Mouse (Mus musculus) liver, adult 2 months (tissue): ENCODE results near the gene Olfr980. TPM values are rescaled to one million over a fixed set of nuclear protein-coding genes. Genes with fewer than 3 reads are reported as not detected.
"Not testable (repeated sequence)": the region's sequence is repeated elsewhere in the genome, so short reads cannot be mapped to it uniquely, and the experiment has no call there.

Experiments
- DNase-seq: peaks from one replicate; pipeline ENCODE4 v3.0.0-alpha.2; 2011; ENCODE audit warnings: low read depth, low spot score; ENCODE audit errors: extremely low read depth
- H3K27ac ChIP-seq: fragments of 200-500 bp; replicated peaks from 2 replicates; pipeline ENCODE4 v1.5.1; 2012; ENCODE audit warnings: low read depth, mild to moderate bottlenecking, control low read depth, inconsistent platforms, low read length; ENCODE audit not compliant: insufficient read depth
- H3K27me3 ChIP-seq: fragments of 200-500 bp; 2 replicates; pipeline ENCODE4 v1.6.1; 2012; ENCODE audit warnings: mild to moderate bottlenecking, moderate library complexity, low read length, inconsistent platforms; ENCODE audit not compliant: control insufficient read depth, insufficient read depth
- H3K36me3 ChIP-seq: fragments of 200-500 bp; 2 replicates; pipeline ENCODE4 v1.6.1; 2012; ENCODE audit warnings: low read length, inconsistent platforms; ENCODE audit not compliant: control insufficient read depth, insufficient read depth
- H3K4me1 ChIP-seq: fragments of 200-500 bp; 2 replicates; pipeline ENCODE4 v1.6.1; 2011; ENCODE audit warnings: low read length; ENCODE audit not compliant: control insufficient read depth, insufficient read depth
- H3K4me3 ChIP-seq: fragments of 200-500 bp; 2 replicates; pipeline ENCODE4 v1.5.1; 2011; ENCODE audit warnings: low read depth, mild to moderate bottlenecking, control low read depth, low read length, moderate library complexity; ENCODE audit not compliant: insufficient read depth
- H3K79me2 ChIP-seq: fragments of 200-500 bp; 2 replicates; pipeline ENCODE4 v1.6.1; 2012; ENCODE audit warnings: inconsistent platforms, mild to moderate bottlenecking, low read length, moderate library complexity; ENCODE audit not compliant: control insufficient read depth, insufficient read depth
- H3K9ac ChIP-seq: fragments of 200-500 bp; 2 replicates; pipeline ENCODE4 v1.6.1; 2012; ENCODE audit warnings: low read depth, mild to moderate bottlenecking, control low read depth, inconsistent platforms, low read length
- CTCF ChIP-seq: fragments of 200-500 bp; IDR thresholded peaks from 2 replicates; pipeline ENCODE4 v1.5.1; 2011; ENCODE audit warnings: low read depth, low read length, control low read depth
- POLR2A ChIP-seq: fragments of 200-500 bp; IDR thresholded peaks from 2 replicates; pipeline ENCODE4 v1.6.1; 2011; ENCODE audit warnings: low read length, control low read depth; ENCODE audit not compliant: insufficient read depth; ENCODE audit errors: extremely low read depth
- WGBS: fragments of 180-500 bp; shearing (Covaris S2); methylation state at CpG from one replicate; pipeline ENCODE4 v1.1.7; 2018; 5-methylcytosine and 5-hydroxymethylcytosine counted together
- polyA plus RNA-seq: library from polyadenylated mRNA; depleted of rRNA; stranded (reverse); fragments of >200 nt; gene quantifications from 2 replicates; pipeline ENCODE4 v1.2.3, GENCODE M21; 2012; rRNA removed
- total RNA-seq: library from RNA; depleted of rRNA; stranded (reverse); fragments of >200 nt; gene quantifications from 2 replicates; pipeline ENCODE4 v1.2.3, GENCODE M21; 2014; rRNA removed

Olfr980 gene
- total RNA-seq (not detected in 2 replicates), polyA plus RNA-seq (not detected in 2 replicates)

GRCm38 (mm10) chr9:40009482-40009881, at the start of gene Olfr980:
TSS of gene Olfr980 (minus strand) at chr9:40009582.
- Histone ChIP-seq H3K36me3 (no peaks in the 10 kb centered on the region), H3K9ac (no peak within 1 kb of the TSS), H3K4me3 (no peak within 1 kb of the TSS), H3K4me1 (no peaks in the 10 kb centered on the region; the same call in 1 of the 2 replicates), H3K79me2 (no peaks in the 10 kb centered on the region), H3K27ac (no peak within 1 kb of the TSS), H3K27me3 (no peaks in the 10 kb centered on the region)
- DNase-seq: peak; percentile 17
- 86% methylated on average over 1 of the region's 1 CpGs for WGBS
- TF ChIP-seq POLR2A: no peak
- TF ChIP-seq CTCF: no peak

- 86% methylated on average over 19 of the region's 19 CpGs for WGBS
- H3K9ac ChIP-seq: no peak overlapping the region
- no peaks in the 10 kb centered on the region for H3K4me1 ChIP-seq
- H3K79me2 ChIP-seq: no peaks in the 10 kb centered on the region
- H3K4me3 ChIP-seq: no peak overlapping the region
- no peaks in the 10 kb centered on the region for H3K36me3 ChIP-seq
- H3K27me3 ChIP-seq: no peaks in the 10 kb centered on the region
- no peak overlapping the region for H3K27ac ChIP-seq
- TF ChIP-seq CTCF (no peak), POLR2A (no peak)
- no peak for DNase-seq
Observed at GRCm38 (mm10) chr9:40050138-40050537, 40.8 kb upstream of the Olfr980 start.

GRCm38 (mm10) chr9:40021164-40021563, 11.8 kb upstream of the Olfr980 start, which contains the start of gene Olfr981:
TSS of gene Olfr981 (plus strand) at chr9:40021464.
- no peak within 1 kb of the TSS for H3K4me3 ChIP-seq
- no peaks in the 10 kb centered on the region for H3K36me3 ChIP-seq
- H3K79me2 ChIP-seq: no peaks in the 10 kb centered on the region
- no peaks in the 10 kb centered on the region for H3K27me3 ChIP-seq
- 57% methylated on average over 2 of the region's 2 CpGs for WGBS
- H3K4me1 ChIP-seq: no peaks in the 10 kb centered on the region
- no peak within 1 kb of the TSS for H3K9ac ChIP-seq
- TF ChIP-seq CTCF (no peak), POLR2A (no peak)
- H3K27ac ChIP-seq: no peak within 1 kb of the TSS
- DNase-seq: no peak

- Histone ChIP-seq H3K79me2 (no peaks in the 10 kb centered on the region), H3K27ac (no peak within 1 kb of the TSS), H3K9ac (no peak within 1 kb of the TSS), H3K36me3 (no peaks in the 10 kb centered on the region), H3K27me3 (no peaks in the 10 kb centered on the region), H3K4me3 (no peak within 1 kb of the TSS), H3K4me1 (no peaks in the 10 kb centered on the region)
- TF ChIP-seq POLR2A (no peak), CTCF (no peak)
- 100% methylated on average over 1 of the region's 1 CpGs for WGBS
- DNase-seq: no peak
Observed at GRCm38 (mm10) chr9:40003365-40003764, 6.0 kb downstream of the Olfr980 start, which contains the start of gene Olfr979. TSS of gene Olfr979 (minus strand) at chr9:40003465.

- no peak for DNase-seq
- Histone ChIP-seq H3K4me1 (peaks cover 2% of the 10 kb centered on the region; the same call in 1 of the 2 replicates), H3K79me2 (no peaks in the 10 kb centered on the region), H3K27ac (no peak within 1 kb of the TSS), H3K9ac (no peak within 1 kb of the TSS), H3K4me3 (no peak within 1 kb of the TSS), H3K36me3 (no peaks in the 10 kb centered on the region), H3K27me3 (no peaks in the 10 kb centered on the region)
- WGBS: 31% methylated on average over 2 of the region's 2 CpGs
- TF ChIP-seq CTCF (no peak), POLR2A (no peak)
Observed at GRCm38 (mm10) chr9:39991813-39992212, 17.6 kb downstream of the Olfr980 start, which contains the start of gene Olfr978. TSS of gene Olfr978 (plus strand) at chr9:39992113.

- H3K4me1 ChIP-seq, DNase-seq, H3K79me2 ChIP-seq, H3K36me3 ChIP-seq, H3K9ac ChIP-seq, H3K27me3 ChIP-seq, H3K4me3 ChIP-seq, H3K27ac ChIP-seq: not testable (repeated sequence)
- 72% methylated on average over 1 of the region's 1 CpGs for WGBS
Observed at GRCm38 (mm10) chr9:39976581-39977145, 32.7 kb downstream of the Olfr980 start.

- H3K79me2 ChIP-seq, DNase-seq, H3K4me1 ChIP-seq, H3K36me3 ChIP-seq, H3K27ac ChIP-seq, H3K4me3 ChIP-seq, H3K9ac ChIP-seq, H3K27me3 ChIP-seq: not testable (repeated sequence)
- 79% methylated on average over 8 of the region's 9 CpGs for WGBS
Observed at GRCm38 (mm10) chr9:39961033-39961432, 48.3 kb downstream of the Olfr980 start, which contains the start of gene Olfr976. TSS of gene Olfr976 (minus strand) at chr9:39961133.
